Mouse (Mus musculus): ENCODE measurements around the gene Stard13.

Stard13 gene

DNA sequence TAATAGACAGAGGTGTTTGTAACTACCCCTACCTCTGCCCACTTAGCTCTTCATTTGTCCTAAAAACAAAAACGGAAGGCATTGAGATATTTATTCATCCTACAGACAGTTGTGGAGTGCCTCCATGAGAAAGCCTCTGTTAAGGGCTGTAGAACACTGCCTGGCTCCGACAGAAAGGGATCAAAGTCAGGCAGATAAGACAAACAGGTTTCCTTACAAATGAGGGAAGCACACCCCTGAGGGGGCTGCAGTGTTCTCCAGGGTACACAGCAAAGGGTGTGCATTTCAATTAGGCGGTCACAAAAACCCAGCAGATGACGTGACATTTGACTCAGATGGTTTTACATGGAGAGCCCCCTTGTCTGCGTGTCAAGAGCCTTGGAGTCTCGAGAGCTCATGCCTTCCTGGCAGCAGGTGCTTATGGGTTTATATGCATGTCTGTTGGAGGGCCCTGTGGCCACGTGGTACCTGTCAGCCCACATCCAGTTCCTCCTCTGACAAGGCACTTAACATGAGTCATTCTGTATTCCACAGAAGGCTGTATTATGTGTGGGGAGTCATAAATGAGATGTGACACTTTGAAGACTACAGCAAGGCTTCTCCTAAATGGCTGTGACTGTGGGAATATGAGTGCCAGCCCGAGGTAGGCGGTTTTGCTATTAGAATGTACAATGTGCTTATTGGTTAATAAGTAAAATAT, 129.1 kb downstream of the Stard13 start:
- no peak for DNase-seq

- no peak for DNase-seq
Observed at GRCm38 (mm10) chr5:151103284-151103683, 130.4 kb downstream of the Stard13 start.

GRCm38 (mm10) chr5:151102262-151102661, 131.4 kb downstream of the Stard13 start:
- DNase-seq, result no peak

DNA sequence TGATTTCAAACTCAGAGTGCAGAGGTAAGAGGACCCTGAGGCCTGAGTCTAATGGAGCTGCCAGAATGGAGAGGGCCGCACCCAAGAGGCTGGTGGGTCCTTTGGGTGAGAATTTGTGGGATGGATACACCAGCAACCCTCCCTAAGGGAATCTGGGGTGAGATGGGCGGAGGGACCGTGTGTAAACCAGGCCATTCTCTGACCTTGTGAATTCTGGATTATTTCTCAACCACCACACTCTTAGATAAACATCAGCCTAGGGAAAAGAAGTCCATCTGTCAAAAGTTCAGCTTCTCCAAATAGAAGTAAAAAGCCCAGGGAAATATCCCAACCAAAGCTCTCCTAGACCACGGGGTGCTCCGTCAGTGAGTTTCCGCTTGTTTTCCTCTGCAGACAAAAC, 137.6 kb downstream of the Stard13 start:
- DNase-seq, result no peak

GRCm38 (mm10) chr5:151092886-151093665, 140.6 kb downstream of the Stard13 start:
- DNase-seq, result no peak

DNA sequence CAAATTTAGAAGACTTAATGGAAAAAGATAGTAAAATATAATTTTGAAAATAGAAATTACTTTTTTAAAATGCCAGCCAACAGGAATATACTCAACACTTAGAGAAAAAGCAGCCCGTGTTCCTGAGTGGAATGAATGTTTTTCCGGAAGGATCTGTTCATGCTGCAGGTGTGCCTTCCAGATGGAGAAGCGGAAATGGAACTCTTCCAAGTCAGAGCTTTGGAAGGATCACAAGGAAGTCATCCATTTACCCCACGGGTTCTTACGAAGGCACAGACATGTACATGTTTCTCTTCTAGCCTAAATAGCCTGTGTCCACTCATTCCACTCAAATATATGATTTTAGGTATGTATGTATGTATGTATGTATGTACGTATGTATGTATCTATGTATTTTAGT, 142.6 kb downstream of the Stard13 start:
- no peak for DNase-seq

DNA sequence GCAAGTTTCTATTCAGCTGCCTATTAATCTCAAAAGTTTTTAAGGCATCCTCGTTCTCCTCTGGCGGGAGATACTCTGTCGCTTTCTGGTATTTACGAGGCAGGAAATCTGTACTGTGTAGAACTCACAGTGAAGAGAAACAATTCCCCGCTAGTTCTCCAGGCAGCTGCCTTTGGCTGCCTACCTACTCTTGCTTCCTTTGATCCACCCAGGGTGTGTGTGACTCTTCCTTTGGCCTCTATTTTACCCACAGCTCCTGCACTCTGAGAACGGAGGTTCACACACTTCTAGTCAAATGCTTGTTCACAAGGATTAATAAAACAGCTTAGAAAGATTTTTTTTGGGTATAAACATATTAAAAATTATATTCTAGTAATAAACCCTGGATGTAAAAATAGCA, 144.4 kb downstream of the Stard13 start:
- DNase-seq, result no peak

DNA sequence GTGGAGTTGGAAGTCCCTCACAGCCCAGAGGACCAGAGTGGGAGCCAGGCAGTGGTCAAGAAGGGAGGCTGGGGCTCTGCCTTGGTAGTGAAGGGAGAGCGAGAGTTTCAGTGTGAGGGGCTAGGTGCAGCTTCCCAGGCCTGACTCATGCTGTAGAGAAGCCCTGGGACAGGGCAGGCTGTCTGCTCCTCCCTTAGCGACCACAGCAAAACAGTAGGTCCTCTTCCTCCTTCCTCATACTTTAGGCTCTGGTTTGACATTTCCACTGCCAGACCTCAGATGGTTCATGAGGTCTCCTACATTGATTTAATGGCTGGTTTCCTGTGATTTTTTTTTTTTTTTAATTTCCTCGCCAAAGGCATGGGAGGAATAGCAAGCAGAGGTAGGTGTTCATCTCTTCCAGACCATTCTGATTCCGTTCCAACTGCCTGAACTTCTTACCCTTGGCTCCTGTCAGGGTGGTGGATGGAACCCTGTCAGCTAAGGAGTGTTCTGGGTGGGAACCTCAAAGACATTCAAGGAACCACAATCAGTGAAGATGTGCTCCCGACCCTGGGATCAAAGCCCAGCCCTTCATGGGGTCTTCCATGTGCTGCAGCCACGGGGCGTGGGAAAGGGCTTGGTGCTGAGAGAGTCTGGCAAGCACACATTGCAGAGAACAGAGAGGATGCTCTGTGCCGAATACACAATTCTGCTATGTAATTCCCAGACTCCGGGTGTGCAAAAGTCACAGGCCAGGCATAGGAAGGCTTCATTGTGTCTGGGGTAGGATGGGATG, 147.0 kb downstream of the Stard13 start:
- DNase-seq, result no peak

DNA sequence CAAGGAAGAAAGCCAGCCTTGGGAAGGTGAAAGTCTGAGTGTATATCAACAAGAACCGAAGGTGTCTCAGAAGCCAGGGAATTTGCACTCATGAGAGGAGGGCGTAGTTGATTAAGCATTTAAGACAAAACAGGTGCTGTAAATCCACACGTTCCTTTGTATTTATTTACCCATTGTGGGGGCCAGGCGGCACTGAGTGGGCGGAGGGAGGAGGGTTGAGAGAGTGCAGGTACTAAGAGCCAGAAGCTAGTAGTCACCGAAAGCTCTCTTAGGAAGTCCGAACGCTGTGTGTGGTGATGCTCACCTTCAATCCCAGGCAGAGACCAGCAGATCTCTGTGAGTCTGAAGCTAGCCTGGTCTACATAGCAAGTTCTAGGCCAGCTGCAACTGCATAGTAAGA, 147.9 kb downstream of the Stard13 start:
- no peak for DNase-seq

GRCm38 (mm10) chr5:151080276-151080675, 153.4 kb downstream of the Stard13 start:
- no peak for DNase-seq

GRCm38 (mm10) chr5:151077953-151078352, 155.7 kb downstream of the Stard13 start:
- no peak for DNase-seq

GRCm38 (mm10) chr5:151076917-151077316, 156.7 kb downstream of the Stard13 start:
- DNase-seq, result no peak

- no peak for DNase-seq
Observed at GRCm38 (mm10) chr5:151074282-151074681, 159.4 kb downstream of the Stard13 start.

- DNase-seq, result no peak
Observed at GRCm38 (mm10) chr5:151071430-151071829, 162.2 kb downstream of the Stard13 start.

- DNase-seq, result no peak
Observed at GRCm38 (mm10) chr5:151070896-151071295, 162.7 kb downstream of the Stard13 start.

DNA sequence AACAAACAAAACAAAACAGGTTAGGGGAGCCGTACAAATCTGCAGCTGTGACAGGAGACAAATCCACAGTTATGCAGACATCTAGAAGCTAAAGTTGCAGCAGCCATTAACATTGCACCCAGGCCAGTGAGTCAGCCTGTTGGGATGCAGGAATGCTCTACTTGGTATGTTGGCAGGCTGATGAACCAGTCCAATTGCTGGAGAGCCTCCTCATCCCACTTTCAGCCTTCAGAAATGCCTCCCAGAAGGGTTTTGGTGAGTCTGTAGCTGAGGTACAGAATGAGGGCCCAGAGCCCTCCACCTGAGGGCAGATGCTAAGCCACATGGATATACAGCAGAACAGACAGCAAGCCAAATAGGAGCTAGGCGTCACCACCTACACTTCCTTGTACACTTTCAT, 164.1 kb downstream of the Stard13 start:
- no peak for DNase-seq

DNA sequence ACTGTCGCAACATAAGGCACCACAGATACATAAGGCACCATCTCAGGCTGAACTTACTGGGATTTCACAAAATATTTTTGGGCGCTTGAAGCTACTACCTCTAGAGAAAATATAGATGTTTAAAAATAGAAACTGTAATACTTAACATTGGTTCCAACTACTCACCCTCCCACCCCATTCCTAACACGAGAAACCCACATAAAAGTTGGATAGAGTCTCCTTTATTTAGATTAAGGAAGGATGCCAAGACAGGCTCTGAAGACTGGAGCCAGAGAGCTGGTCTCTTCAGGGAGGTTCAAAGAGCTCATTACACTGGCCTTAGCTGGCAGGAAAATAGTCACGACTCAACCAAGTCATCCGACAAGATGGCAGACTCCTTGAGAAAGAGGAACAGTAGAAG, 167.6 kb downstream of the Stard13 start:
- no peak for DNase-seq

GRCm38 (mm10) chr5:151065228-151065627, 168.4 kb downstream of the Stard13 start:
- no peak for DNase-seq

GRCm38 (mm10) chr5:151061942-151062341, 171.7 kb downstream of the Stard13 start:
- no peak for DNase-seq

DNA sequence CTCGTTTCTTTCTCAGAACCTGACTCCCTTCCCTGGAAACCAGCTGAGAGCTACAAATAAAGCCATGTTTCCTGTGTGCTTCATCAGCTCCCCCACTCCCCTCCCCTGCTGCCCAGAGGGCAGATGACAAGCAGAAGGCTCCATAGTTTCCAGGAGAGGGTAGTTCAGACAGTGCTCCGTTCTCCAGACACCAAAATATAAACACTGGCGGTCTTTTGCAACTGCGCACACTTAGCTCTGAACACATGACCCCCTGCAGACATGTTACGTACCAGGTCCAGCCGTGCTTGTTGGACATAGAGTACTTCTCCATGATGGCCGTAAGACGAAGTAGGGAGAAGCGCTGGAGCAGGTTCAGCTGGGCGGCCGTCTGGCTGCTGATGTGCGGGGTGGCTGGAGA, 173.2 kb downstream of the Stard13 start:
- DNase-seq, result no peak

- no peak for DNase-seq
Observed at GRCm38 (mm10) chr5:151059772-151060171, 173.9 kb downstream of the Stard13 start.

DNA sequence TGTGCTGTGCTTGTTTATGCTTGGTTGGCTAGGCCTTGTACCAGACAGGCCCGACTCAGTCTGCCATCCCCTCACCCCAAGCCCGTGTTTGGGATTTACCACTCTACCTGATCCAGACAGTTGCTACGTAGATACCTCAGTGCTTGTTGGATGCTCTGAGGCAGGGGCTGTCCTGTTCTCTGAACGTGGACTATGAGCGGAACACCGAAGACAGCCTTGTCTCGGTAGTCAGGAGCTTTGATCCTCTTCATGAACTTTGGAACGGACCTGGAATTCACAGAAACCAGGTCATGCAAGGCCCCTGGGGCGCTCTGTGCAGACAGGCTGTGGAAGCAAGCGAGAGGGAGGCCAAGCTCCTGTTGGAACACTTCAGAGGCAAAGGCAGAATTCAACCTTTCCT, 174.3 kb downstream of the Stard13 start:
- no peak for DNase-seq

GRCm38 (mm10) chr5:151057716-151058115, 175.9 kb downstream of the Stard13 start:
- no peak for DNase-seq

- DNase-seq, result no peak
Observed at GRCm38 (mm10) chr5:151056920-151057294, 176.7 kb downstream of the Stard13 start.

Measured in cerebellum, postnatal 36 days (tissue).